Mouse (Mus musculus) heart, adult 8-10 months (tissue): Measurements from ENCODE around the gene Zc3h14. TPM values are rescaled to one million over a fixed set of nuclear protein-coding genes. Genes with fewer than 3 reads are reported as not detected.

ENCODE experiments used
- total RNA-seq, 4 experiments: library from RNA; stranded (reverse); gene quantifications; 2 replicates each; pipeline ENCODE4 v1.2.4; 2022

Gene Zc3h14
- total RNA-seq, 4 experiments from 2014 or later: 60.1 to 63.9 (median 61.8) TPM

Other genes starting within 250 kb of the Zc3h14 start
- gene Kcnk10, start 168.7 kb upstream of the Zc3h14 start, total RNA-seq: under 1 TPM in 1 of 4 experiments, not detected in 3; 0.20 TPM
- 1 to 10 TPM; 3.8 to 7.2 (median 5.0) TPM for gene Spata7, start 118.8 kb upstream of the Zc3h14 start, total RNA-seq
- gene Ptpn21, start 9.6 kb upstream of the Zc3h14 start, total RNA-seq: 10 to 100 TPM; 26.0 to 37.7 (median 30.3) TPM
- 1 to 10 TPM; 3.7 to 4.3 (median 4.0) TPM for gene Eml5, start 154.5 kb downstream of the Zc3h14 start, total RNA-seq
- 1 to 10 TPM; 4.1 to 7.3 (median 5.7) TPM for gene Ttc8, start 173.6 kb downstream of the Zc3h14 start, total RNA-seq